Mouse (Mus musculus) lung, adult 2 months (tissue): ENCODE results near the gene Nme6.

ENCODE experiments used
- CTCF ChIP-seq: fragments of 200-500 bp; IDR thresholded peaks from 2 replicates; pipeline ENCODE4 v1.5.1; 2011; ENCODE audit warnings: mild to moderate bottlenecking, low read length, control low read depth; ENCODE audit not compliant: insufficient read depth
- POLR2A ChIP-seq: fragments of 200-500 bp; IDR thresholded peaks from 2 replicates; pipeline ENCODE4 v1.6.1; 2011; ENCODE audit warnings: low read depth, mild to moderate bottlenecking, control low read depth, low read length, borderline replicate concordance; ENCODE audit errors: extremely low read depth

- TF ChIP-seq CTCF (no peak), POLR2A (no peak)
Observed at GRCm38 (mm10) chr9:109876756-109877155, 44.2 kb downstream of the Nme6 start.
